Mouse (Mus musculus) spleen, postnatal 14 days (tissue): ENCODE data around the gene Lao1.

Experiments used
- DNase-seq, 2 experiments: peaks; one replicate each; pipeline ENCODE4 v3.0.0; 2021 to 2022; ENCODE audit warnings: low spot score in 2 of 2

Lao1 gene

GRCm38 (mm10) chr4:119015557-119015956 is 54.2 kb downstream of the Lao1 start:
- no peak for DNase-seq

GRCm38 (mm10) chr4:119017078-119017477 is 55.7 kb downstream of the Lao1 start:
- no peak for DNase-seq
